Mouse (Mus musculus) gastrocnemius, postnatal 4 days (tissue): Measurements from ENCODE around the gene Strc. TPM values are rescaled to one million over a fixed set of nuclear protein-coding genes. Genes with fewer than 3 reads are reported as not detected.

Experiments
- DNase-seq, 2 experiments: peaks; one replicate each; pipeline ENCODE4 v3.0.0; 2021 to 2022; ENCODE audit warnings: low spot score in 2 of 2, mixed read lengths in 2 of 2
- total RNA-seq, 2 experiments: library from RNA; stranded (reverse); gene quantifications; 2 replicates each; pipeline ENCODE4 v1.2.3; 2021

Strc gene
- total RNA-seq, 2 experiments from 2014 or later, result not detected

- no peak for DNase-seq
Observed at GRCm38 (mm10) chr2:121357494-121357893, 29.5 kb downstream of the Strc start, which contains the start of gene Ckmt1. Gene Ckmt1 (plus strand): TSS chr2:121357714.

- peak; percentile 92 to 96 for DNase-seq
Observed at GRCm38 (mm10) chr2:121354820-121355592, 32.0 kb downstream of the Strc start, which contains the start of gene Ppip5k1. Gene Ppip5k1 (minus strand): TSS chr2:121355396.

DNA sequence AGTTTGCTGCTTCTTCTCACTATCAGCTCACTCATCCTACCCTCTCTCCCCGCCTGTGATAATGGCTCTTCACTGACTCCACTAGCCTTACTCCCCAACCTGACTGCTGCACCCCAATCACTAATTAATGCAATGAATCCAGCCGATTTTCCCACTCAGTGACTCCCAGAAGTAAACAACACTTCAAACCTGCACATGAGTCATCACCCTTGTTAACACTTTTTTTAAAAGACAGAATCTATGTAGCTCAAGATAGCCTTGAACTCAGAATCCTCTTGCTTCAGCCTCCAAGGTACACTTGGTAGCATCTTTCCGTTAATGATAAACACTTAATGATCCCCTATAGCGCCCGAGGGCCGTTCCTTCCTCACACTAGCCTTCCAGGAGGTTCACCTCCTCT is 32.6 kb downstream of the Strc start:
- DNase-seq, result no peak

DNA sequence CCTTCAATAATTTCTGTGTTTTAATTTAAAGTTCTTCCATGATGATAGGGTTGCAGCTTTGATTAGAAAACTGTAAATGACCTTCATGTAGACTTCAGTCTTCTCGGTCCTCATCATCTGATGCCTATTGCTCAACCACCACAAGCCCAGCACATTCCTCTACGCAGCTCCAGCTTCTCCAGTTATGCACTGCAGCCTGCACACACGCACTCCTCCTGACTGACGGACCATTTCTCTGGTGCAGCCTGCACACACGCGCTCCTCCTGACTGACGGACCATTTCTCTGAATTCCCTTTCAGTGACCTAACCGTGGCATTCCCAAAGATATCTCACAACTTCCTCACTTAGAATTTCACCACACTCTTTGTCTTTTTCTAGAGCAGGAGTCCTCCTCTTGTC is 33.8 kb downstream of the Strc start:
- DNase-seq, result no peak

GRCm38 (mm10) chr2:121339057-121339456 is 47.9 kb downstream of the Strc start:
- no peak for DNase-seq

GRCm38 (mm10) chr2:121329492-121329891 is 57.5 kb downstream of the Strc start:
- no peak for DNase-seq

DNA sequence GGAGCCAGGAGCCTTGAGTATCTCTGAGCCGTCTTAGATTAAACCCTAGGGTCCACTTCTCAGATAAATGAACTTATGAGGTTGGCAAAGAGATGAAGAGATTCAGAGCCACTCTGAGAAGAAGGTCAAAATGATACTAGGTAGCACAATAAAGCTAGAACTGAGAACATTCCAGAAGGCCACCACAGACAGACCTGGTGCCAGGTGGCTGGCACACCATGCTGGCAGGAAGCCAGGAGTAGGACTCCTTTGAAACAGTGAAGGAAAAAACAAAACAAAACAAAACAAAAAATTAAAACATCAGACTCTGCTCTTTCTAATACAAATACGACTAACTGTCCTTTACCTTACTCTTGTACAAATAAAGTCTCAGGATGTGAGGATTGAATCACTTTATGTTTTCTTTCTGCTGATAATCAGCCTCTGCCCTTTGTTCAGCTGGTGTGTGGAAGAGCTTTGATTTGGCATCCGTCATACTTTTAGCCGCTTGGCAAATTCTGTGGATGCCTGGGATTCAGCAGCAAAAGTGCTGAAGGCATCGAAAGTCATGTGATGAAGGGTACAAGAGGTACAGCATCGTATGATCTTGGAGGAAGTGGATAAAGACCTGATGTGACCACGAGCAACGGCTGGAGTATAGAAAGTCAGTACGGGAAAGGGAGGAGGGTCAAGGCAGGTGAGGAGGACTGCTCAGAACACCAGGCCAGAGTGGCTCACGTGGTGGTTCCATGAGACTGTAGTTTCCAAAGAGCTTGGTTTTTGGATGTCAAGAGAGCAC is 63.1 kb downstream of the Strc start:
- DNase-seq, result no peak

DNA sequence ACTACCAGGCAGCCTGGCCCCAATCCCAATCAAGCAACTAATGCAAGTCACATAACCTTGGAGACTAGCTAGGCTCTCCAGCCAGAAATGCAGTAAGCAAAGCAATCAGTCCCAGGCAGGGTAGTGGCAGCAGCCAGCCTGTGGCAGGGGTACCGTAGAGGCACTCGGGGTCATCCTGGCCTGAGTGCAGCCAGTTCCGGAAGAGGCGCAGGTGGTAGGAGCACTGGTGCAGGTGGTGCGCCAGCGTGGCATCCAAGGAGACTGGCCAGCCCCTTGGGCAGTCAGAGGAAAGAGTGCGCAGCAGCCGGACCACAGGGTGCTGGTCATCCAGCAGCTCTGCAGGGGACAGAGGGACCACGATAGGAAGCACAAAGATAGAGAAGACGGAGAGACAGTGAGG is 63.9 kb downstream of the Strc start:
- no peak for DNase-seq

DNA sequence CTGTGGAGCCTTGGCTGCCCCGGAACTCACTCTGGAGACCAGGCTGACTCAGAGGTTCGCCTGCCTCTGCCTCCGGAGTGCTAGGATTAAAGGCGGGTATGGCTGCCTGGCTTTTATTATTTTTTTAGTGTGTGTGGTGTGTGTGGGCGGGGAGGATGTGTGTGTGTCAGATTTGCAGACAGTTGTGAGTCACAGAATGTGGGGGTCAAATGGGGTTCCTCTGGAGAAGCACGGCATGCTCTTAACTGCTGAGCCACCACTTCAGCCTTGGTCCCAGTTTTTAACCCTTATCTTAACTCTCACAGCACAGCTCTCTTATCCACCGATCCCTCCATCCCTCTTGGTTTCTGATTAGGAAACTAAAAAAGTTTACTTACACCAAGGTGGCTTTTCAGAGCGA is 70.7 kb downstream of the Strc start:
- DNase-seq, result no peak

Other genes with a start within 250 kb of the Strc start
- gene Adal, start 246.7 kb downstream of the Strc start, total RNA-seq, result 10 to 100 TPM; 12.8 to 13.7 TPM
- 1 to 10 TPM; 5.6 to 6.4 TPM for gene Lcmt2, start 246.5 kb downstream of the Strc start, total RNA-seq
- 10 to 100 TPM; 20.8 to 23.1 TPM for gene Tubgcp4, start 216.5 kb downstream of the Strc start, total RNA-seq
- 1 to 10 TPM; 7.3 to 9.0 TPM for gene Zscan29, start 216.0 kb downstream of the Strc start, total RNA-seq
- 10 to 100 TPM; 46.4 to 58.2 TPM for gene Trp53bp1, start 115.8 kb downstream of the Strc start, total RNA-seq
- 10 to 100 TPM; 17.5 to 17.7 TPM for gene Map1a, start 97.6 kb downstream of the Strc start, total RNA-seq
- 10 to 100 TPM; 16.8 to 18.5 TPM for gene Ppip5k1, start 31.8 kb downstream of the Strc start, total RNA-seq
- under 1 TPM in 1 of 2 experiments, not detected in 1; 0.80 TPM for gene Ckmt1, start 29.5 kb downstream of the Strc start, total RNA-seq
- 100 to 1,000 TPM; 197 to 210 TPM for gene Pdia3, start 26.6 kb upstream of the Strc start, total RNA-seq
- gene Catsper2, start 26.6 kb upstream of the Strc start, total RNA-seq, result 1 to 10 TPM; 3.1 to 4.0 TPM
- gene Ell3, start 57.1 kb upstream of the Strc start, total RNA-seq, result under 1 TPM in 1 of 2 experiments, not detected in 1; 0.16 TPM
- gene Serf2, start 62.0 kb upstream of the Strc start, total RNA-seq, result 100 to 1,000 TPM; 381 to 422 TPM
- gene Hypk, start 66.1 kb upstream of the Strc start, total RNA-seq, result 10 to 100 TPM; 31.9 to 40.1 TPM
- under 1 TPM; 0.20 to 0.26 TPM for gene Serinc4, start 69.6 kb upstream of the Strc start, total RNA-seq
- 10 to 100 TPM; 28.6 to 31.4 TPM for gene Mfap1b, start 86.9 kb upstream of the Strc start, total RNA-seq
- gene Mfap1a, start 119.5 kb upstream of the Strc start, total RNA-seq, result 10 to 100 TPM; 23.4 to 28.6 TPM
- gene Wdr76, start 119.6 kb upstream of the Strc start, total RNA-seq, result 1 to 10 TPM; 5.4 to 5.8 TPM